Mouse (Mus musculus): ENCODE measurements around the gene Tmem37.

Tmem37 gene

GRCm38 (mm10) chr1:120057044-120057443 lies 16.8 kb downstream of the Tmem37 start:
- DNase-seq: peak; percentile 74 to 85

GRCm38 (mm10) chr1:120056236-120056635 lies 17.6 kb downstream of the Tmem37 start:
- no peak for DNase-seq

GRCm38 (mm10) chr1:120055475-120055874 lies 18.4 kb downstream of the Tmem37 start:
- DNase-seq: no peak

- no peak for DNase-seq
Measured at GRCm38 (mm10) chr1:120054997-120055396, 18.9 kb downstream of the Tmem37 start.

GRCm38 (mm10) chr1:120051070-120051469 lies 22.8 kb downstream of the Tmem37 start:
- DNase-seq: no peak

- no peak for DNase-seq
Measured at GRCm38 (mm10) chr1:120047325-120047724, 26.5 kb downstream of the Tmem37 start.

- no peak for DNase-seq
Measured at GRCm38 (mm10) chr1:120044584-120044983, 29.3 kb downstream of the Tmem37 start.

- no peak for DNase-seq
Measured at GRCm38 (mm10) chr1:120042421-120042820, 31.5 kb downstream of the Tmem37 start.

- DNase-seq: no peak
Measured at GRCm38 (mm10) chr1:120038594-120038993, 35.3 kb downstream of the Tmem37 start.

- DNase-seq: peak; percentile 69 to 73
Measured at GRCm38 (mm10) chr1:120037021-120037683, 36.7 kb downstream of the Tmem37 start.

GRCm38 (mm10) chr1:120035456-120036034 lies 38.3 kb downstream of the Tmem37 start:
- no peak for DNase-seq

- DNase-seq: no peak
Measured at GRCm38 (mm10) chr1:120034793-120035192, 39.1 kb downstream of the Tmem37 start.

- DNase-seq: no peak
Measured at GRCm38 (mm10) chr1:120033469-120033854, 40.4 kb downstream of the Tmem37 start.

- peak; percentile 95 to 96 for DNase-seq
Measured at GRCm38 (mm10) chr1:120032804-120033468, 40.9 kb downstream of the Tmem37 start.

GRCm38 (mm10) chr1:120030474-120030873 lies 43.4 kb downstream of the Tmem37 start:
- no peak for DNase-seq

GRCm38 (mm10) chr1:120027693-120028092 lies 46.2 kb downstream of the Tmem37 start:
- peak; percentile 67 to 69 for DNase-seq

- peak; percentile 13 to 19 for DNase-seq
Measured at GRCm38 (mm10) chr1:120025050-120025439, 48.8 kb downstream of the Tmem37 start.

- DNase-seq: peak; percentile 83 to 87
Measured at GRCm38 (mm10) chr1:120024331-120025049, 49.4 kb downstream of the Tmem37 start.

GRCm38 (mm10) chr1:120021951-120022350 lies 51.9 kb downstream of the Tmem37 start:
- DNase-seq: no peak

- DNase-seq: no peak
Measured at GRCm38 (mm10) chr1:120020322-120020897, 53.5 kb downstream of the Tmem37 start.

GRCm38 (mm10) chr1:120019428-120019827 lies 54.4 kb downstream of the Tmem37 start:
- no peak for DNase-seq

GRCm38 (mm10) chr1:120018900-120019299 lies 55.0 kb downstream of the Tmem37 start:
- no peak for DNase-seq
